Mouse (Mus musculus): ENCODE measurements around the gene Tjp2.

DNA sequence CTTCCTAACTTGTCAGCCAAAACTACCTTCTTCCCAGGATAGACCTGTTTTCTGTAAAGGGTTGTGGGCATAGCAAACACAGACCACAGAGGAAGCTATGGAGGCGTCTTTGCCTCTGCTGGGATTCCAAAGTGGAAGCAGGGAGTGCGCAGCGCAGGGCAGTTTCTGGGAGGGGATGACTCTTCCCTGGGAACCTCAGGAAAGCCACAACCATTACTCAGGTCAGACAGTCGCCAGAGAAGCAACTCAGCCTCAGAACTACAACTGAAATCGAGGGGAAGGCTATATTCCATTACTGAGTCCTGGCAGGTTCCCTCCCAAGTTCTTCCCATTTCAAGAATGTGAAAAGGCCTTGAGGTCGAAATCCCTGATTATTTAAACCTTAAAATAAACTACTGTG is 51.8 kb downstream of the Tjp2 start:
- TF ChIP-seq MYOD1 (IDR thresholded peaks at IDR 0.05; ENCODE audit: control insufficient read depth, insufficient read length, low read depth): no peak
- no peak for TF ChIP-seq USF1 (IDR thresholded peaks at IDR 0.05; ENCODE audit: low read depth)
